Mouse (Mus musculus) right cerebral cortex, postnatal 10 days (tissue): ENCODE measurements around the gene Col27a1.

Experiments used
- DNase-seq, 2 experiments: peaks; one replicate each; pipeline ENCODE4 v3.0.0; 2021; ENCODE audit warnings: low spot score in 2 of 2

Gene Col27a1

GRCm38 (mm10) chr4:63368577-63368976 lies 154.8 kb downstream of the Col27a1 start:
- peak; percentile 86 to 90 for DNase-seq

- no peak for DNase-seq
Observed at GRCm38 (mm10) chr4:63370897-63371296, 157.1 kb downstream of the Col27a1 start.

GRCm38 (mm10) chr4:63371890-63372289 lies 158.1 kb downstream of the Col27a1 start:
- DNase-seq = peak in 1 of 2 experiments; percentile 55

GRCm38 (mm10) chr4:63373404-63373803 lies 159.6 kb downstream of the Col27a1 start:
- no peak for DNase-seq

GRCm38 (mm10) chr4:63374331-63374730 lies 160.5 kb downstream of the Col27a1 start:
- DNase-seq = no peak

- peak; percentile 57 to 67 for DNase-seq
Observed at GRCm38 (mm10) chr4:63375367-63375766, 161.6 kb downstream of the Col27a1 start.

- no peak for DNase-seq
Observed at GRCm38 (mm10) chr4:63377483-63377882, 163.7 kb downstream of the Col27a1 start.

GRCm38 (mm10) chr4:63382676-63383369 lies 169.0 kb downstream of the Col27a1 start:
- DNase-seq = no peak

GRCm38 (mm10) chr4:63383474-63383873 lies 169.7 kb downstream of the Col27a1 start:
- no peak for DNase-seq

- DNase-seq = no peak
Observed at GRCm38 (mm10) chr4:63384262-63384661, 170.5 kb downstream of the Col27a1 start.
